Mouse (Mus musculus): ENCODE measurements around the gene Gm20388.

GRCm38 (mm10) chr8:122969964-122970620 lies 3059.5 kb downstream of the Gm20388 start:
- TF ChIP-seq CTCF (IDR thresholded peaks at IDR 0.05; ENCODE audit: low read depth, low read length) (no peak), EP300 (IDR thresholded peaks at IDR 0.05; ENCODE audit: insufficient read depth, low read depth, low read length) (no peak), POLR2A (IDR thresholded peaks at IDR 0.05; ENCODE audit: insufficient read depth, low read length) (no peak)

Measured in ES-Bruce4 (cell line).